Mouse (Mus musculus) E14TG2a.4 (cell line): ENCODE data around the gene Ephx4.

ENCODE experiments used
- CTCF ChIP-seq: conservative IDR thresholded peaks from 2 replicates; pipeline ENCODE4 v1.5.1; 2014; ENCODE audit warnings: low read length
- NANOG ChIP-seq: IDR thresholded peaks from 2 replicates; pipeline ENCODE4 v1.6.1; 2014; ENCODE audit warnings: borderline replicate concordance, low read length, mixed read lengths
- POU5F1 ChIP-seq: IDR thresholded peaks from 2 replicates; pipeline ENCODE4 v1.6.1; 2014; ENCODE audit warnings: low read length, borderline replicate concordance

DNA sequence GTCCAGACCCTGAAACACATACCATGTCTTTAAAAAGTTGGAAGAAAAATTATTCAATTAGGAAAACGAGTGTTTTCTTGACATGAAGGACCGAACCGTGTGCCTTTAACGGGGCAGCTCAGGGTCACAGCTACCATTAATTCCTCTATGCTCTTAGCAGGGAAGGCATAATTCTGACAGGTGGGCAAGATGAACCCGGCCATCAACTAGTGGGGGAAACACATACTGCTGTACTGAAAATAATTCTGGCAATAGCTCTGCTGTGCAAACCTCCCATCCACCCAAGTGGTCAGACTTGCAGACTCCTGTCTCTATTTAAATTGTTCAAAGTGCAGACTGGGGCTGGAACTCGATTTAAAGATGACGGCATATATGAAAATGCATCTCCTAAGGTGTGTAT is 35.8 kb downstream of the Ephx4 start:
- TF ChIP-seq NANOG, result no peak
- no peak for TF ChIP-seq CTCF
- TF ChIP-seq POU5F1, result no peak
